Mouse (Mus musculus) forebrain, embryonic 12.5 days (tissue): ENCODE measurements at regions not wholly inside any gene's neighbourhood (a gene's known extent, or its start where the extent isn't known, plus 50 kb on each side); places are given as distances from the start of the nearest gene placed in this dataset.
A peak's percentile ranks its signal among the peaks of the same experiment; 100 is the strongest.

Experiments used
- ATAC-seq: fragments of 200-750 bp; cut with Nextera tagmentation; 2 replicates; pipeline ENCODE4 v1.8.0; 2017; ENCODE audit warnings: moderate TSS enrichment; ENCODE audit not compliant: low FRiP score
- H3K27ac ChIP-seq: fragments of 300-500 bp; sonication (generic); 2 replicates; pipeline ENCODE4 v1.5.1; 2016; ENCODE audit warnings: mild to moderate bottlenecking
- H3K27me3 ChIP-seq: fragments of 300-500 bp; sonication (generic); 2 replicates; pipeline ENCODE4 v1.6.1; 2016; ENCODE audit warnings: mild to moderate bottlenecking
- H3K36me3 ChIP-seq: fragments of 300-500 bp; sonication (generic); replicated peaks from 2 replicates; pipeline ENCODE4 v1.6.1; 2016; ENCODE audit warnings: mild to moderate bottlenecking
- H3K4me1 ChIP-seq: fragments of 300-500 bp; sonication (generic); 2 replicates; pipeline ENCODE4 v1.6.1; 2016
- H3K4me2 ChIP-seq: fragments of 300-500 bp; sonication (generic); 2 replicates; pipeline ENCODE4 v1.6.1; 2016; ENCODE audit warnings: mild to moderate bottlenecking, moderate library complexity
- H3K4me3 ChIP-seq: fragments of 300-500 bp; sonication (generic); replicated peaks from 2 replicates; pipeline ENCODE4 v1.5.1; 2016; ENCODE audit warnings: mild to moderate bottlenecking
- H3K9ac ChIP-seq: fragments of 300-500 bp; sonication (generic); 2 replicates; pipeline ENCODE4 v1.6.1; 2016; ENCODE audit warnings: mild to moderate bottlenecking
- H3K9me3 ChIP-seq: fragments of 300-500 bp; sonication (generic); 2 replicates; pipeline ENCODE4 v1.6.1; 2016
- WGBS: fragments of 180-500 bp; shearing (Covaris S2); methylation state at CpG from one replicate; pipeline ENCODE4 v1.1.7; 2016; 5-methylcytosine and 5-hydroxymethylcytosine counted together

- no peak for ATAC-seq
- Histone ChIP-seq H3K4me3 (no peak overlapping the region), H3K27me3 (no peaks in the 10 kb centered on the region), H3K36me3 (no peaks in the 10 kb centered on the region), H3K4me2 (no peak overlapping the region), H3K4me1 (no peaks in the 10 kb centered on the region), H3K9ac (no peak overlapping the region), H3K9me3 (no peaks in the 10 kb centered on the region), H3K27ac (no peak overlapping the region)
- WGBS, result 85% methylated on average over 9 of the region's 9 CpGs
Measured at GRCm38 (mm10) chr6:147799009-147799727, 247.9 kb upstream of the Far2 start.

GRCm38 (mm10) chr6:147799861-147800260 lies 247.2 kb upstream of the Far2 start:
- H3K36me3 ChIP-seq, result no peaks in the 10 kb centered on the region

GRCm38 (mm10) chr6:147800846-147801245 lies 246.2 kb upstream of the Far2 start:
- WGBS, result 92% methylated on average over 5 of the region's 5 CpGs
- no peak for ATAC-seq

More at GRCm38 (mm10) chr6:147799861-147800260, 247.2 kb upstream of the Far2 start:
- WGBS, result 94% methylated on average over 6 of the region's 6 CpGs
- Histone ChIP-seq H3K9me3 (no peaks in the 10 kb centered on the region), H3K4me1 (no peaks in the 10 kb centered on the region), H3K4me3 (no peak overlapping the region), H3K27ac (no peak overlapping the region), H3K27me3 (no peaks in the 10 kb centered on the region), H3K4me2 (no peak overlapping the region), H3K9ac (no peak overlapping the region)
- ATAC-seq, result no peak

GRCm38 (mm10) chr6:147803893-147804292 lies 243.2 kb upstream of the Far2 start:
- H3K4me1 ChIP-seq, result no peaks in the 10 kb centered on the region
- H3K4me3 ChIP-seq, result no peak overlapping the region
- no peak overlapping the region for H3K4me2 ChIP-seq
- H3K27me3 ChIP-seq, result no peaks in the 10 kb centered on the region
- no peak overlapping the region for H3K9ac ChIP-seq
- no peaks in the 10 kb centered on the region for H3K9me3 ChIP-seq
- H3K36me3 ChIP-seq, result no peaks in the 10 kb centered on the region
- no peak for ATAC-seq
- 90% methylated on average over 2 of the region's 2 CpGs for WGBS
- H3K27ac ChIP-seq, result no peak overlapping the region

More at GRCm38 (mm10) chr6:147800846-147801245, 246.2 kb upstream of the Far2 start:
- no peaks in the 10 kb centered on the region for H3K27me3 ChIP-seq
- H3K9me3 ChIP-seq, result no peaks in the 10 kb centered on the region
- H3K4me1 ChIP-seq, result no peaks in the 10 kb centered on the region
- H3K4me2 ChIP-seq, result no peak overlapping the region
- no peak overlapping the region for H3K4me3 ChIP-seq
- H3K36me3 ChIP-seq, result no peaks in the 10 kb centered on the region
- no peak overlapping the region for H3K9ac ChIP-seq
- no peak overlapping the region for H3K27ac ChIP-seq

GRCm38 (mm10) chr6:147810710-147811109 lies 236.3 kb upstream of the Far2 start:
- no peaks in the 10 kb centered on the region for H3K27me3 ChIP-seq
- H3K9me3 ChIP-seq, result no peaks in the 10 kb centered on the region
- no peak overlapping the region for H3K4me3 ChIP-seq
- H3K27ac ChIP-seq, result no peak overlapping the region
- 19% methylated on average over 1 of the region's 1 CpGs for WGBS
- no peak overlapping the region for H3K4me2 ChIP-seq
- no peaks in the 10 kb centered on the region for H3K36me3 ChIP-seq
- no peak for ATAC-seq
- H3K4me1 ChIP-seq, result no peaks in the 10 kb centered on the region
- H3K9ac ChIP-seq, result no peak overlapping the region

- Histone ChIP-seq H3K27me3 (no peaks in the 10 kb centered on the region), H3K36me3 (no peaks in the 10 kb centered on the region), H3K4me3 (no peak overlapping the region), H3K27ac (no peak overlapping the region), H3K9me3 (no peaks in the 10 kb centered on the region), H3K9ac (no peak overlapping the region), H3K4me2 (no peak overlapping the region), H3K4me1 (no peaks in the 10 kb centered on the region)
- WGBS, result 55% methylated on average over 7 of the region's 7 CpGs
- ATAC-seq, result 0 out of 2 replicates have a peak, but pooled peaks have one; percentile 20
Measured at GRCm38 (mm10) chr6:147816861-147817260, 230.2 kb upstream of the Far2 start.

GRCm38 (mm10) chr6:147817262-147817661 lies 229.8 kb upstream of the Far2 start:
- Histone ChIP-seq H3K27ac (no peak overlapping the region), H3K9ac (no peak overlapping the region), H3K9me3 (no peaks in the 10 kb centered on the region), H3K4me2 (no peak overlapping the region), H3K36me3 (no peaks in the 10 kb centered on the region), H3K4me3 (no peak overlapping the region), H3K4me1 (no peaks in the 10 kb centered on the region), H3K27me3 (no peaks in the 10 kb centered on the region)
- ATAC-seq, result 0 out of 2 replicates have a peak, but pooled peaks have one; percentile 9

- Histone ChIP-seq H3K9me3 (no peaks in the 10 kb centered on the region), H3K4me1 (0 out of 2 replicates have a peak, but pooled peaks cover 4% of the 10 kb centered on the region), H3K9ac (no peak overlapping the region), H3K4me3 (no peak overlapping the region), H3K27ac (no peak overlapping the region), H3K36me3 (no peaks in the 10 kb centered on the region), H3K27me3 (no peaks in the 10 kb centered on the region), H3K4me2 (no peak overlapping the region)
- ATAC-seq, result no peak
- WGBS, result 65% methylated on average over 4 of the region's 4 CpGs
Measured at GRCm38 (mm10) chr6:147822215-147822614, 224.8 kb upstream of the Far2 start.

- no peaks in the 10 kb centered on the region for H3K36me3 ChIP-seq
- H3K27ac ChIP-seq, result no peak overlapping the region
- no peaks in the 10 kb centered on the region for H3K4me1 ChIP-seq
- whole genome bisulfite sequencing, result 78% methylated on average over 3 of the region's 3 CpGs
- H3K27me3 ChIP-seq, result no peaks in the 10 kb centered on the region
- H3K9ac ChIP-seq, result no peak overlapping the region
- no peaks in the 10 kb centered on the region for H3K9me3 ChIP-seq
- no peak for ATAC-seq
- H3K4me3 ChIP-seq, result no peak overlapping the region
- no peak overlapping the region for H3K4me2 ChIP-seq
Measured at GRCm38 (mm10) chr6:147832521-147832920, 214.5 kb upstream of the Far2 start.

- H3K36me3 ChIP-seq, result no peaks in the 10 kb centered on the region
- no peak overlapping the region for H3K4me2 ChIP-seq
- no peaks in the 10 kb centered on the region for H3K4me1 ChIP-seq
- 81% methylated on average over 3 of the region's 3 CpGs for WGBS
- no peak overlapping the region for H3K4me3 ChIP-seq
- H3K27me3 ChIP-seq, result no peaks in the 10 kb centered on the region
- H3K9me3 ChIP-seq, result no peaks in the 10 kb centered on the region
- H3K27ac ChIP-seq, result no peak overlapping the region
- no peak for ATAC-seq
- no peak overlapping the region for H3K9ac ChIP-seq
Measured at GRCm38 (mm10) chr6:147833501-147833900, 213.6 kb upstream of the Far2 start.

- Histone ChIP-seq H3K4me3 (no peak overlapping the region), H3K9ac (no peak overlapping the region), H3K27me3 (no peaks in the 10 kb centered on the region), H3K27ac (no peak overlapping the region), H3K36me3 (no peaks in the 10 kb centered on the region), H3K9me3 (no peaks in the 10 kb centered on the region), H3K4me1 (no peaks in the 10 kb centered on the region), H3K4me2 (no peak overlapping the region)
- ATAC-seq, result no peak
- 81% methylated on average over 5 of the region's 5 CpGs for WGBS
Measured at GRCm38 (mm10) chr6:147838846-147839245, 208.2 kb upstream of the Far2 start.

- H3K27ac ChIP-seq, result no peak overlapping the region
- no peaks in the 10 kb centered on the region for H3K27me3 ChIP-seq
- 92% methylated on average over 2 of the region's 2 CpGs for WGBS
- H3K4me3 ChIP-seq, result no peak overlapping the region
- H3K36me3 ChIP-seq, result no peaks in the 10 kb centered on the region
- no peak for ATAC-seq
- no peaks in the 10 kb centered on the region for H3K4me1 ChIP-seq
- H3K4me2 ChIP-seq, result no peak overlapping the region
- H3K9me3 ChIP-seq, result no peaks in the 10 kb centered on the region
- no peak overlapping the region for H3K9ac ChIP-seq
Measured at GRCm38 (mm10) chr6:147849988-147850387, 197.1 kb upstream of the Far2 start.

- H3K27me3 ChIP-seq, result no peaks in the 10 kb centered on the region
- H3K4me2 ChIP-seq, result no peak overlapping the region
- no peak overlapping the region for H3K4me3 ChIP-seq
- WGBS, result 72% methylated on average over 2 of the region's 2 CpGs
- H3K4me1 ChIP-seq, result no peaks in the 10 kb centered on the region
- peak; percentile 64; the same call in 1 of the 2 replicates for ATAC-seq
- no peaks in the 10 kb centered on the region for H3K9me3 ChIP-seq
- no peak overlapping the region for H3K9ac ChIP-seq
- no peaks in the 10 kb centered on the region for H3K36me3 ChIP-seq
- H3K27ac ChIP-seq, result no peak overlapping the region
Measured at GRCm38 (mm10) chr6:147861116-147861515, 185.9 kb upstream of the Far2 start.
